Mouse (Mus musculus): ENCODE results near the gene Apeh.

Apeh gene

DNA sequence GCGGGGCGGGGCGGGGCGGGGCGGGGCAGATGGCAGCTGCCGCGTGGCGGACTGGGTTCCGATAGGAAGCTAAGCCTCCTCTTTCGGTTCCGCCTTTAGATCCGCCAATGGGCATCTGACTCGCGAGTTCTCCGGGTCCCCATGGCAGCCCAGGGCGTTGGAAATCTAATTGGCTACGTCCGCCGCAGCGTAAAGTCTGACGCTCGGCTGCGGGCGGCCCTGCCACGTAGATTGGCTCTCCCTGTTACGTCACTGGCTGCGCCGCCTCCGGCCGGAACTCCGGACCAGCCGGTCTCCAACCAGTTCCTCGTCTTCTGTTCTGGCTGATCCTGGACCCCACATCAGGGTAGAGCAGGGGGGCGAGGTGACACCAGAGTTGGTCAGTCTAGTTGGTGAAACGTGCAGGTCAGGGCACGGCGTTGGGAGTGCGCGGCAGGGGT lies 45.4 kb downstream of the Apeh start, which contains the start of gene Gmppb:
Gene Gmppb, plus strand, starts transcription at position 227 of the 440 bp plus-strand sequence.
- DNase-seq, result peak; percentile 92

DNA sequence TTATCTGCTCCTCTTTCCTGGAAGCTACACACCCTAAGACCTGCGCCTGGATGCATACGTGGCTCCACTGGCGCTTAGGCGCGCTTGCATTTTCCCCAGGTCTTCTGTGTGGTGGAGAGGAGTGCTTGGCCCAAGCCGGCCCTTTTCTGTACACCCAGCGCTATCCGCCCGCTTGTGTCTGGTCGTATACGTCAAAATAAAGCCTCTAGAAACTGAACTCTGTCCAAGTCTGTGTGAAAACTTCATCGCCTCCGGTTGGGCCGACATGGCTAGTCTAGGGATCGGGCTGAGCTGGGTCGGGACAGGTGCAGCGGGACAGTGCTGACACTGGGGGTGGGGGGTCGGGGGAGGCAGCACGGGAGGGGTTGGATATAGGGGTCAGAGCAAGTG lies 45.8 kb downstream of the Apeh start:
- peak; percentile 37 for DNase-seq

DNA sequence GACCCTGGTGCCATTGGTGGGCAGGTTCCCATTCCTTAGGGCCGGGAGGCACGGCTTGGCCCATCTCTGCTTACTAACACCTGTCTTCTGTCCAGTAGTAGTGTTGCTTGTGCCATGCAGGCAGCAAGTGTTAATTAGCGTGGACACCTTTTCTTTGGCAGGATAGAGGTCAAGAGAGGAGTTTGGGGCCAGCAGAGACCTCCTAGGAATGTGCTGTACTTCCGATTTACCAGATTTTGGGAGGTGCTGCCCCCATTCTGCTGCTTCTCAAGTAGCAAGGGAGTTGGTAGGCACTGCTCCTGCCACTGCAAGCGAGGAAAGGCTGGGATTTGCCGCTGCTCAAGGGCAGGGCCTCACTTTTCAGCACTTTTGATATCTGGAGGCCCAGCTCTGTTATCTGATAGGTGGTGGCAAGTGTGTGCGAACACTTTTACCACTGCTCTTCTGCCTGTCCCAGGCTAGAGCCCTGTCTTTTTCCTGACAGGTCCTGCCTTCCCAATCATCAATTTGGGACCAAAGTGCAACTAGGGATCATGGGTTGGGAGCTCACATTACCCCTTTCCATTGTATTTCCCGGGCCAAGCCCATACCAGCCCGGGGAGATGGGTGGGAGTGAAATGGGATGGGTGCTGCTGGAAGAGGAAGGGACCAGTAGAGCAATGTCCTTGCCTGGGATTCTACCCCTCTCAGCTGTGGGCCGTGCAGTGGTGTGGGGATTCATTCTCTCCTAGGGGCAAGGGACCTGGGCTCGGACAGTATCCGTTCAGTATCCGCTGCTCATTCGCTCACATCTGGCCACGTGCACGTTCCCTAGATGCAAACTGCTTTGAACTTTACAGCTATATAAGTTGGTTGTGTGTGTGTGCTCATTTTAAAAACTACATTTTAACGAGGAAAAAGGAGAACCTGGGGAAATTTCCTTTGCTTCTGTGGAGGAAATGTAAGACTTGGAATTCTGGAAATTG lies 46.5 kb downstream of the Apeh start:
- peak; percentile 15 for DNase-seq

DNA sequence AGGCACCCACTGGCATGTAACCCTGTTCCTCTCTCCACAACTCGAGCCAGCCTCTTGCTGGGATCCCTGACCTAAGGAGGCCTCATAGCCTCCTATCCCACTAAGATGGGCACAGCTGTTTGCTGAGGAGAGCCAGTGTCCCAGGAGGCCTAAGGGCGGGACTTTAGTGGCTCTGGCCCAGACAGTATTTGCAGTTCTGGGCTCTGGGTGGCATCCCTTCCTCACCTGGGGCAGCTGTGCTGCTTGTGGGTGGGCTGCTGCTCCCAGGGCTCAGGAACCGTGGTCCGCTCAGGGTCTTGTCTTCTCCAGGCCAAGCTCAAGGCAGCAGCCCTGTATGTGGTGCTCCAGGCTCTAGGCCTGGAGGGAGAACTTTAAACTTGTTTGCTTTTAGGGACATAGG lies 47.8 kb downstream of the Apeh start:
- DNase-seq, result no peak

DNA sequence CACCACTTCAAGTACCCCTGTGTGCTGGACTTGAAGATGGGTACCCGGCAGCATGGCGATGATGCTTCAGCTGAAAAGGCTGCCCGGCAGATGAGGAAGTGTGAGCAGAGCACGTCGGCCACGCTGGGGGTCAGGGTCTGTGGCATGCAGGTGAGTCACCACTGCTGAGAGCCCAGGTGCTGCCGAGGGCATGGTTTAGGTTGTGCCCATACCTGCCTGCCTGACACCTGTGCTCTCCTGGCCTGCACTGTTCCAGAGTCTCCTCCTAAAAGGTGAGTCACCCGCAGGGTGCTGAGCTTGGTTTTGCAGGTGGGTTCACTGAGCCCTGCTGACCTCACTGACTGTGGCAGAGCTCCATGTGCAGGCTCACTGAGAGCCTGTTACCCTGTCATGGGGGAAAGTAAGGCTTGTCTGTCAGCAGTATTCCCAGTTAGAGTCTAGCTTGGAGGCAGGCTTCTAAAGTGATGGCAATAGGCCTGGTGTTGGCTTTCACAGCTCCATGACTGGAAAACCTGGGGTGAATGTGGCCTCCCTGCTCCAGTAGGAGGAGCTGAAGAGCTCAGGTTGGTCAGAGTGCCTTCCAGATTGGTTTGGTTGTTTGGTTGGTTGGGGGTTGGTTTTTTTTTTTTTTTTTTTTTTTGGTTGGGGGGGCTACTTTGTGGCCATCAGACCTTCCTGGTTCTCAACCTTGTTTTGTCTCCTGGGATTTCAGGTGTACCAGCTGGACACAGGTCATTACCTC lies 49.5 kb downstream of the Apeh start:
- no peak for DNase-seq

Data from cerebellum, adult 11 months (tissue).